Mouse (Mus musculus) limb, embryonic 11.5 days (tissue): ENCODE data around the gene Prdm12. TPM values are rescaled to one million over a fixed set of nuclear protein-coding genes. Genes with fewer than 3 reads are reported as not detected.
"Not testable (repeated sequence)": the region's sequence is repeated elsewhere in the genome, so short reads cannot be mapped to it uniquely, and the experiment has no call there.

ENCODE experiments used
- ATAC-seq: fragments of 200-750 bp; cut with Nextera tagmentation; 2 replicates; pipeline ENCODE4 v1.8.0; 2017; ENCODE audit warnings: low read depth; ENCODE audit not compliant: insufficient number of reproducible peaks, low FRiP score, low TSS enrichment
- DNase-seq: peaks from one replicate; pipeline ENCODE4 v3.0.0-alpha.2; 2015; ENCODE audit warnings: low spot score
- H3K27ac ChIP-seq: fragments of 300-500 bp; sonication (generic); replicated peaks from 2 replicates; pipeline ENCODE4 v1.5.1; 2014; ENCODE audit warnings: low read depth, mild to moderate bottlenecking, low read length
- H3K27me3 ChIP-seq: fragments of 300-500 bp; sonication (generic); 2 replicates; pipeline ENCODE4 v1.6.1; 2014; ENCODE audit warnings: mild to moderate bottlenecking, low read length, mixed read lengths; ENCODE audit not compliant: control insufficient read depth, insufficient read depth
- H3K36me3 ChIP-seq: fragments of 300-500 bp; sonication (generic); 2 replicates; pipeline ENCODE4 v1.6.1; 2014; ENCODE audit warnings: mild to moderate bottlenecking, low read length, moderate library complexity, mixed read lengths; ENCODE audit not compliant: control insufficient read depth, insufficient read depth
- H3K4me1 ChIP-seq: fragments of 300-500 bp; sonication (generic); 2 replicates; pipeline ENCODE4 v1.6.1; 2014; ENCODE audit warnings: low read length, mixed read lengths; ENCODE audit not compliant: control insufficient read depth, insufficient read depth
- H3K4me2 ChIP-seq: fragments of 300-500 bp; sonication (generic); 2 replicates; pipeline ENCODE4 v1.6.1; 2014; ENCODE audit warnings: low read depth, mild to moderate bottlenecking, moderate library complexity; ENCODE audit not compliant: severe bottlenecking
- H3K4me3 ChIP-seq: fragments of 300-500 bp; sonication (generic); 2 replicates; pipeline ENCODE4 v1.5.1; 2014; ENCODE audit warnings: low read depth, low read length
- H3K9ac ChIP-seq: fragments of 300-500 bp; sonication (generic); 2 replicates; pipeline ENCODE4 v1.6.1; 2014; ENCODE audit warnings: mild to moderate bottlenecking, low read length
- H3K9me3 ChIP-seq: fragments of 300-500 bp; sonication (generic); 2 replicates; pipeline ENCODE4 v1.6.1; 2016; ENCODE audit warnings: low read length; ENCODE audit not compliant: control insufficient read depth
- WGBS: fragments of 180-500 bp; shearing (Covaris S2); extraction: QIAGEN DNeasy Blood & Tissue Kit; methylation state at CpG from one replicate; pipeline ENCODE4 v1.1.7; 2014; 5-methylcytosine and 5-hydroxymethylcytosine counted together
- polyA plus RNA-seq: library from polyadenylated mRNA; unstranded; fragments of >200 nt; fragmentation: Nextera tagmentation; extraction: Ambion mirVana; gene quantifications from 2 replicates; pipeline ENCODE4 v1.2.1, GENCODE M21; 2014

Gene Prdm12
- polyA plus RNA-seq, 1 experiment from 2014 or later = 0.09 TPM

GRCm38 (mm10) chr2:31656374-31656773 lies 16.5 kb downstream of the Prdm12 start:
- Histone ChIP-seq H3K27ac (no peak overlapping the region), H3K9me3 (peaks cover 5% of the 10 kb centered on the region; the same call in 1 of the 2 replicates), H3K4me3 (no peak overlapping the region), H3K4me2 (no peak overlapping the region), H3K9ac (no peak overlapping the region), H3K36me3 (no peaks in the 10 kb centered on the region), H3K4me1 (peaks cover 7% of the 10 kb centered on the region; the same call in 1 of the 2 replicates), H3K27me3 (peaks cover 46% of the 10 kb centered on the region)
- DNase-seq = no peak
- ATAC-seq = no peak
- WGBS = 79% methylated on average over 7 of the region's 7 CpGs

- no peak overlapping the region for H3K4me2 ChIP-seq
- no peaks in the 10 kb centered on the region for H3K36me3 ChIP-seq
- H3K9ac ChIP-seq = no peak overlapping the region
- no peaks in the 10 kb centered on the region for H3K27me3 ChIP-seq
- WGBS = 63% methylated on average over 8 of the region's 8 CpGs
- H3K4me1 ChIP-seq = no peaks in the 10 kb centered on the region
- peaks cover 5% of the 10 kb centered on the region; the same call in 1 of the 2 replicates for H3K9me3 ChIP-seq
- no peak for DNase-seq
- no peak overlapping the region for H3K4me3 ChIP-seq
- ATAC-seq = no peak
- no peak overlapping the region for H3K27ac ChIP-seq
Observed at GRCm38 (mm10) chr2:31662939-31663803, 23.3 kb downstream of the Prdm12 start.

GRCm38 (mm10) chr2:31663804-31664180 lies 24.0 kb downstream of the Prdm12 start:
- WGBS = 86% methylated on average over 1 of the region's 1 CpGs
- H3K9me3 ChIP-seq = 0 out of 2 replicates have a peak, but pooled peaks cover 5% of the 10 kb centered on the region
- no peak overlapping the region for H3K4me2 ChIP-seq
- DNase-seq = no peak
- no peak overlapping the region for H3K4me3 ChIP-seq
- no peaks in the 10 kb centered on the region for H3K27me3 ChIP-seq
- no peaks in the 10 kb centered on the region for H3K4me1 ChIP-seq
- H3K36me3 ChIP-seq = no peaks in the 10 kb centered on the region
- H3K27ac ChIP-seq = no peak overlapping the region
- H3K9ac ChIP-seq = no peak overlapping the region
- no peak for ATAC-seq

GRCm38 (mm10) chr2:31667332-31667731 lies 27.5 kb downstream of the Prdm12 start:
- Histone ChIP-seq H3K4me3 (no peak overlapping the region), H3K36me3 (no peaks in the 10 kb centered on the region), H3K27ac (no peak overlapping the region), H3K9me3 (no peaks in the 10 kb centered on the region), H3K4me1 (0 out of 2 replicates have a peak, but pooled peaks cover 4% of the 10 kb centered on the region), H3K4me2 (no peak overlapping the region), H3K27me3 (no peaks in the 10 kb centered on the region), H3K9ac (no peak overlapping the region)
- ATAC-seq (no peak), DNase-seq (peak; percentile 42)
- WGBS = 23% methylated on average over 4 of the region's 4 CpGs

- under 1% methylated on average over 27 of the region's 27 CpGs for whole genome bisulfite sequencing
- no peak within 1 kb of the TSS for H3K27ac ChIP-seq
- H3K36me3 ChIP-seq = peaks cover 11% of the 10 kb centered on the region; the same call in 1 of the 2 replicates
- DNase-seq = peak; percentile 88
- H3K9ac ChIP-seq = peak within 1 kb of the TSS; percentile 88
- peak; percentile 93 for ATAC-seq
- H3K4me2 ChIP-seq = peak within 1 kb of the TSS; percentile 75
- peak within 1 kb of the TSS; percentile 83 for H3K4me3 ChIP-seq
- no peaks in the 10 kb centered on the region for H3K27me3 ChIP-seq
- no peaks in the 10 kb centered on the region for H3K9me3 ChIP-seq
- H3K4me1 ChIP-seq = 0 out of 2 replicates have a peak, but pooled peaks cover 6% of the 10 kb centered on the region
Observed at GRCm38 (mm10) chr2:31670551-31671035, 30.8 kb downstream of the Prdm12 start, which contains the start of gene Exosc2. Gene Exosc2 (plus strand): TSS chr2:31670715.

GRCm38 (mm10) chr2:31678641-31679040 lies 38.8 kb downstream of the Prdm12 start:
- Histone ChIP-seq H3K4me2 (no peak overlapping the region), H3K36me3 (peaks cover 38% of the 10 kb centered on the region; the same call in 1 of the 2 replicates), H3K27ac (no peak overlapping the region), H3K27me3 (no peaks in the 10 kb centered on the region), H3K4me3 (no peak overlapping the region), H3K9me3 (no peaks in the 10 kb centered on the region), H3K9ac (no peak overlapping the region), H3K4me1 (no peaks in the 10 kb centered on the region)
- DNase-seq = no peak
- WGBS = 95% methylated on average over 6 of the region's 6 CpGs
- ATAC-seq = no peak

- not testable (repeated sequence) for H3K27ac ChIP-seq, H3K9ac ChIP-seq, H3K4me1 ChIP-seq, H3K4me2 ChIP-seq, ATAC-seq, H3K4me3 ChIP-seq, H3K27me3 ChIP-seq, H3K9me3 ChIP-seq, DNase-seq
- peaks cover 21% of the 10 kb centered on the region; the same call in 1 of the 2 replicates for H3K36me3 ChIP-seq
- WGBS = 92% methylated on average over 15 of the region's 15 CpGs
Observed at GRCm38 (mm10) chr2:31681051-31681707, 41.3 kb downstream of the Prdm12 start.

- no peak overlapping the region for H3K27ac ChIP-seq
- no peak overlapping the region for H3K4me2 ChIP-seq
- H3K4me3 ChIP-seq = no peak overlapping the region
- peaks cover 17% of the 10 kb centered on the region; the same call in 1 of the 2 replicates for H3K36me3 ChIP-seq
- DNase-seq (no peak), ATAC-seq (no peak)
- WGBS = 88% methylated on average over 6 of the region's 6 CpGs
- H3K9ac ChIP-seq = no peak overlapping the region
- H3K4me1 ChIP-seq = no peaks in the 10 kb centered on the region
- H3K27me3 ChIP-seq = no peaks in the 10 kb centered on the region
- no peaks in the 10 kb centered on the region for H3K9me3 ChIP-seq
Observed at GRCm38 (mm10) chr2:31681731-31682235, 41.9 kb downstream of the Prdm12 start.
